In the genomic region with DNA sequence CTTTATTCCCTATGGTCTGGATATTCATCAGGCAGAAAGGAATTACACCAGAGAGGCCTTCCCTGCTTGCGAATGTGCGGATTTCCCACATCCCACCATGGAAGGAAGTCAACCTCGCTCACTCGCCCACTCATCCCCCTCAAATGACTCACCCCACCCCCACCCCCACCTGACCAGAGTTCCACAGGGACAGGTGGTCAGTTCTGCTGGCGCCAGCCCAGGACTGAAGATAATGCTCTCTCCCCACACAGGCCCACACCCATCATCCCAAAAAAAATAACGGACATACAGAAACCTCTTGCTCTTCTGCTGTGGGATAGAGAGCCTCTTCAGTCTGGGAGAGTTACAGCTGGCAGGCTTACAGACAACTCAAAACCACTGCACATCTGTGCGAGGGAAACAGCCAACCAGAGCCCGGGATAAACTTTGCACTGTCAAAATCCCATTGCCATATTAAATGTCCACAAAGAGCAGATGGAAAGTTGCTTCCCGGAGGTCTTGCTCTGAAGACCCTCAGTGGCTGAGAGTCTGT, we compare ENCODE assay signal across 20 mouse cellular contexts.
DNase-seq lines count a peak whose midpoint lies in the region; ATAC-seq and TF ChIP-seq lines count a peak whose summit lies in the region.
"Had no signal": no experiment of that assay in that cellular context is flagged by ENCODE, and none has a peak within 500 bp of the region (broad histone marks: within the 10 kb centered on the region; RNA-seq: fewer than 3 reads in every experiment).

No protein-coding gene starts in this region.

- TF ChIP-seq CTCF in heart, adult 2 months (IDR thresholded peaks at IDR 0.05), result no peak

- no peak overlapping the region for H3K4me2 ChIP-seq in limb, embryonic 14.5 days (replicated peaks; ENCODE audit: low read depth, low read length, severe bottlenecking)
- no peak overlapping the region for H3K4me2 ChIP-seq in intestine, embryonic 14.5 days (ENCODE audit: low read length)
- no peak overlapping the region for H3K4me2 ChIP-seq in stomach, embryonic 15.5 days
- H3K4me2 ChIP-seq: forebrain, embryonic 12.5 days; limb, embryonic 12.5 days; liver, embryonic 15.5 days had no signal

- peak; percentile 55; the same call in 1 of the 2 replicates for ATAC-seq in limb, embryonic 14.5 days (ENCODE audit: low FRiP score, low read depth)
- no peak for ATAC-seq in intestine, embryonic 14.5 days (replicated peaks; ENCODE audit: low FRiP score, low TSS enrichment, low read depth)
- no peak for ATAC-seq in stomach, embryonic 15.5 days (ENCODE audit: insufficient read depth, low FRiP score, low read depth)

- H3K79me2 ChIP-seq in heart, adult 2 months (replicated peaks; ENCODE audit: control insufficient read depth, insufficient read depth, low read length), result no peaks in the 10 kb centered on the region

- TF ChIP-seq EP300 in heart, adult 2 months (IDR thresholded peaks at IDR 0.05; ENCODE audit: insufficient read depth, low read depth, low read length), result no peak

- no peak for TF ChIP-seq POLR2A in heart, adult 2 months (IDR thresholded peaks at IDR 0.05; ENCODE audit: insufficient read depth, low read depth, low read length)
- no peak for TF ChIP-seq POLR2A in limb, embryonic 14.5 days (IDR thresholded peaks at IDR 0.05; ENCODE audit: borderline replicate concordance, extremely low read depth, insufficient read depth, insufficient read length)

- no peak for DNase-seq in heart, adult 2 months
- DNase-seq in heart, adult 8-10 months (ENCODE audit: low spot score), result no peak
- DNase-seq in limb, embryonic 14.5 days (ENCODE audit: low spot score), result no peak
- DNase-seq in limb, embryonic 10.5 days (ENCODE audit: low spot score), result no peak
- DNase-seq in intestine, embryonic 14.5 days (ENCODE audit: low spot score), result no peak
- DNase-seq in liver, result no peak
- no peak for DNase-seq in right cerebral cortex, adult 18-20 months
- DNase-seq: adrenal gland, postnatal 25 days; cerebellum, adult 2 months; gastrocnemius, postnatal 10 days; kidney, adult 9 months; kidney, postnatal 4 days; midbrain, embryonic 14.5 days; right cerebral cortex, postnatal 25 days had no signal

- H3K4me1 ChIP-seq in heart, adult 2 months (ENCODE audit: control insufficient read depth, insufficient read depth, low read length), result peaks cover 11% of the 10 kb centered on the region
- no peaks in the 10 kb centered on the region for H3K4me1 ChIP-seq in limb, embryonic 14.5 days (ENCODE audit: control insufficient read depth, insufficient read depth, low read length)
- peaks cover 12% of the 10 kb centered on the region for H3K4me1 ChIP-seq in limb, embryonic 10.5 days
- H3K4me1 ChIP-seq in intestine, embryonic 14.5 days (replicated peaks; ENCODE audit: control insufficient read depth, insufficient read depth, low read length), result peaks cover 4% of the 10 kb centered on the region; the same call in 1 of the 2 replicates
- no peaks in the 10 kb centered on the region for H3K4me1 ChIP-seq in stomach, embryonic 15.5 days
- H3K4me1 ChIP-seq: liver, embryonic 15.5 days; megakaryocyte, embryonic 14.5 days had no signal

- 32% methylated on average over 9 of the region's 9 CpGs for WGBS in heart, adult 2 months
- 67% methylated on average over 9 of the region's 9 CpGs for WGBS in limb, embryonic 14.5 days
- WGBS in limb, embryonic 10.5 days, result 91% methylated on average over 9 of the region's 9 CpGs
- 63% methylated on average over 9 of the region's 9 CpGs for WGBS in intestine, embryonic 14.5 days
- 51% methylated on average over 9 of the region's 9 CpGs for WGBS in stomach, embryonic 15.5 days

- H3K9me3 ChIP-seq in limb, embryonic 14.5 days (ENCODE audit: control insufficient read depth, low read length), result no peaks in the 10 kb centered on the region
- H3K9me3 ChIP-seq in limb, embryonic 10.5 days (replicated peaks), result no peaks in the 10 kb centered on the region
- H3K9me3 ChIP-seq in intestine, embryonic 14.5 days (ENCODE audit: control insufficient read depth, low read length), result no peaks in the 10 kb centered on the region
- no peaks in the 10 kb centered on the region for H3K9me3 ChIP-seq in stomach, embryonic 15.5 days
- H3K9me3 ChIP-seq: forebrain, embryonic 12.5 days; limb, embryonic 12.5 days; liver, embryonic 15.5 days had no signal

- no peak overlapping the region for H3K4me3 ChIP-seq in heart, adult 2 months
- no peak overlapping the region for H3K4me3 ChIP-seq in limb, embryonic 14.5 days (replicated peaks; ENCODE audit: low read length)
- no peak overlapping the region for H3K4me3 ChIP-seq in limb, embryonic 10.5 days
- H3K4me3 ChIP-seq in intestine, embryonic 14.5 days (ENCODE audit: low read depth, low read length), result no peak overlapping the region
- no peak overlapping the region for H3K4me3 ChIP-seq in stomach, embryonic 15.5 days (replicated peaks)
- H3K4me3 ChIP-seq: forebrain, embryonic 12.5 days; limb, embryonic 12.5 days; liver, embryonic 15.5 days; megakaryocyte, embryonic 14.5 days had no signal

- no peak overlapping the region for H3K9ac ChIP-seq in heart, adult 2 months (ENCODE audit: low read depth, low read length)
- no peak overlapping the region for H3K9ac ChIP-seq in limb, embryonic 14.5 days (ENCODE audit: low read depth, low read length, severe bottlenecking)
- H3K9ac ChIP-seq in intestine, embryonic 14.5 days (ENCODE audit: low read length), result no peak overlapping the region
- H3K9ac ChIP-seq in stomach, embryonic 15.5 days, result no peak overlapping the region
- H3K9ac ChIP-seq: forebrain, embryonic 12.5 days; limb, embryonic 12.5 days; liver, embryonic 15.5 days had no signal

- H3K27me3 ChIP-seq in heart, adult 2 months (ENCODE audit: control insufficient read depth, insufficient read depth, low read length), result no peaks in the 10 kb centered on the region
- no peaks in the 10 kb centered on the region for H3K27me3 ChIP-seq in limb, embryonic 14.5 days (ENCODE audit: control insufficient read depth, insufficient read depth, low read length)
- H3K27me3 ChIP-seq in limb, embryonic 10.5 days (ENCODE audit: low read depth, poor library complexity, severe bottlenecking), result no peaks in the 10 kb centered on the region
- H3K27me3 ChIP-seq in intestine, embryonic 14.5 days (replicated peaks; ENCODE audit: control insufficient read depth, insufficient read depth, low read length), result no peaks in the 10 kb centered on the region
- no peaks in the 10 kb centered on the region for H3K27me3 ChIP-seq in stomach, embryonic 15.5 days (replicated peaks)
- H3K27me3 ChIP-seq: CH12.LX; limb, embryonic 12.5 days; liver, embryonic 15.5 days; megakaryocyte, embryonic 14.5 days had no signal

- no peaks in the 10 kb centered on the region for H3K36me3 ChIP-seq in heart, adult 2 months (ENCODE audit: control insufficient read depth, insufficient read depth, low read length)
- H3K36me3 ChIP-seq in limb, embryonic 14.5 days (ENCODE audit: control insufficient read depth, insufficient read depth, low read length), result no peaks in the 10 kb centered on the region
- H3K36me3 ChIP-seq in limb, embryonic 10.5 days, result no peaks in the 10 kb centered on the region
- H3K36me3 ChIP-seq in intestine, embryonic 14.5 days (ENCODE audit: control insufficient read depth, insufficient read depth, low read length), result no peaks in the 10 kb centered on the region
- H3K36me3 ChIP-seq in stomach, embryonic 15.5 days, result no peaks in the 10 kb centered on the region
- H3K36me3 ChIP-seq: forebrain, embryonic 12.5 days; limb, embryonic 12.5 days; liver, embryonic 15.5 days had no signal

- intact Hi-C loops in heart, adult 2 months (cut with DNase I), result no loop called here

- H3K27ac ChIP-seq in heart, adult 2 months, result peak overlapping the region; percentile 67
- 0 out of 2 replicates have a peak overlapping the region, but pooled peaks have one; percentile 7 for H3K27ac ChIP-seq in limb, embryonic 14.5 days (replicated peaks; ENCODE audit: low read depth, low read length)
- H3K27ac ChIP-seq in limb, embryonic 10.5 days, result no peak overlapping the region
- H3K27ac ChIP-seq in intestine, embryonic 14.5 days (ENCODE audit: low read depth), result peak overlapping the region; percentile 62; the same call in 1 of the 2 replicates
- H3K27ac ChIP-seq in stomach, embryonic 15.5 days, result peak overlapping the region; percentile 1; the same call in 1 of the 2 replicates
- H3K27ac ChIP-seq: forebrain, embryonic 12.5 days; limb, embryonic 12.5 days; liver, embryonic 15.5 days had no signal
